Mouse (Mus musculus) MEL (cell line): ENCODE data around the gene Mrps35.
A peak's percentile ranks its signal among the peaks of the same experiment; 100 is the strongest.

Experiments
- CTCF ChIP-seq, 3 experiments: IDR thresholded peaks in 2 of 3; conservative IDR thresholded peaks in 1 of 3; 2 replicates each; pipeline ENCODE4 v1.5.1; 2011 to 2012; ENCODE audit warnings: low read length in 3 of 3, low read depth in 2 of 3, mild to moderate bottlenecking in 2 of 3, improper control_type of control experiment in 1 of 3, inconsistent platforms in 1 of 3, mixed read lengths in 1 of 3, moderate library complexity in 1 of 3; ENCODE audit not compliant: control insufficient read depth in 1 of 3, insufficient read depth in 1 of 3, poor library complexity in 1 of 3, severe bottlenecking in 1 of 3
- E2F4 ChIP-seq: IDR thresholded peaks from 2 replicates; pipeline ENCODE4 v1.6.1; 2011; ENCODE audit warnings: low read depth, low read length, improper control_type of control experiment, borderline replicate concordance
- GABPA ChIP-seq: IDR thresholded peaks from 2 replicates; pipeline ENCODE4 v1.6.1; 2012; ENCODE audit warnings: low read depth, mild to moderate bottlenecking, inconsistent platforms, low read length, improper control_type of control experiment, moderate library complexity
- GATA1 ChIP-seq: IDR thresholded peaks from 2 replicates; pipeline ENCODE4 v1.6.1; 2011; ENCODE audit warnings: low read depth, low read length, improper control_type of control experiment
- KAT2A ChIP-seq: conservative IDR thresholded peaks from 2 replicates; pipeline ENCODE4 v1.6.1; 2012; ENCODE audit warnings: low read depth, low read length, improper control_type of control experiment, inconsistent platforms
- MAX ChIP-seq: IDR thresholded peaks from 2 replicates; pipeline ENCODE4 v1.6.1; 2011; ENCODE audit warnings: low read length, improper control_type of control experiment
- MXI1 ChIP-seq: IDR thresholded peaks from 2 replicates; pipeline ENCODE4 v1.6.1; 2011; ENCODE audit warnings: mild to moderate bottlenecking, low read depth, low read length, improper control_type of control experiment
- MYC ChIP-seq: IDR thresholded peaks from 2 replicates; pipeline ENCODE4 v1.6.1; 2011; ENCODE audit warnings: low read depth, mild to moderate bottlenecking, low read length, improper control_type of control experiment, moderate library complexity
- POLR2A ChIP-seq, 2 experiments: IDR thresholded peaks; 2 replicates each; pipeline ENCODE4 v1.6.1; 2011 to 2012; ENCODE audit warnings: low read length in 2 of 2, mild to moderate bottlenecking in 2 of 2, control low read depth in 1 of 2, improper control_type of control experiment in 1 of 2, low read depth in 1 of 2, moderate library complexity in 1 of 2; ENCODE audit not compliant: control insufficient read depth in 1 of 2, insufficient read depth in 1 of 2, poor library complexity in 1 of 2
- RAD21 ChIP-seq: IDR thresholded peaks from 2 replicates; pipeline ENCODE4 v1.6.1; 2011; ENCODE audit warnings: mild to moderate bottlenecking, low read depth, low read length, improper control_type of control experiment
- SIN3A ChIP-seq: IDR thresholded peaks from 2 replicates; pipeline ENCODE4 v1.6.1; 2012; ENCODE audit warnings: low read length, improper control_type of control experiment, inconsistent platforms
- TCF12 ChIP-seq: IDR thresholded peaks from 2 replicates; pipeline ENCODE4 v1.6.1; 2014; ENCODE audit warnings: low read depth, mild to moderate bottlenecking, inconsistent platforms, low read length, improper control_type of control experiment, moderate library complexity
- ZC3H11A ChIP-seq: IDR thresholded peaks from 2 replicates; pipeline ENCODE4 v1.6.1; 2012; ENCODE audit warnings: low read depth, mild to moderate bottlenecking, inconsistent platforms, low read length, improper control_type of control experiment

- TF ChIP-seq CTCF (IDR thresholded peaks at IDR 0.05 in 2 of 3, conservative IDR thresholded peaks at IDR 0.05 in 1 of 3; ENCODE audit: control insufficient read depth in 1 of 3, insufficient read depth in 1 of 3, low read depth in 2 of 3, low read length in 3 of 3, poor library complexity in 1 of 3, severe bottlenecking in 1 of 3) (peak in 2 of 3 experiments; percentile 33 to 53; a peak in 3 of 6 replicates), POLR2A (IDR thresholded peaks at IDR 0.05; ENCODE audit: control insufficient read depth in 1 of 2, insufficient read depth in 1 of 2, low read depth in 1 of 2, low read length in 2 of 2, poor library complexity in 1 of 2) (no peak), KAT2A (no peak), MYC (no peak), SIN3A (no peak), MAX (no peak), E2F4 (no peak), GABPA (no peak), TCF12 (no peak), RAD21 (peak; percentile 49), MXI1 (no peak), ZC3H11A (0 out of 2 replicates have a peak, but pooled peaks have one; percentile 21), GATA1 (no peak)
Observed at GRCm38 (mm10) chr6:147013546-147013945, 29.0 kb upstream of the Mrps35 start.
